Mouse (Mus musculus): ENCODE results near the gene Slc22a13.

GRCm38 (mm10) chr9:119164743-119165142 is 44.2 kb downstream of the Slc22a13 start:
- TF ChIP-seq POLR2A (IDR thresholded peaks at IDR 0.05; ENCODE audit: borderline replicate concordance, extremely low read depth, low read depth, low read length), result no peak
- no peak for TF ChIP-seq CTCF (IDR thresholded peaks at IDR 0.05; ENCODE audit: insufficient read depth, low read length)
